Mouse (Mus musculus) spleen, adult 2 months (tissue): ENCODE measurements around the gene Dhrs11. TPM values are rescaled to one million over a fixed set of nuclear protein-coding genes. Genes with fewer than 3 reads are reported as not detected.

ENCODE experiments used
- DNase-seq, 2 experiments: peaks; one replicate each; pipeline versions ENCODE4 v3.0.0 to v3.0.0-alpha.2; 2012 to 2021; ENCODE audit warnings: low spot score in 2 of 2, low read depth in 1 of 2
- H3K27ac ChIP-seq: fragments of 200-500 bp; 2 replicates; pipeline ENCODE4 v1.5.1; 2012; ENCODE audit warnings: low read length, inconsistent platforms; ENCODE audit not compliant: insufficient read depth
- H3K27me3 ChIP-seq: fragments of 200-500 bp; 2 replicates; pipeline ENCODE4 v1.6.1; 2012; ENCODE audit warnings: mild to moderate bottlenecking, moderate library complexity, low read length, inconsistent platforms; ENCODE audit not compliant: control insufficient read depth, insufficient read depth
- H3K36me3 ChIP-seq: fragments of 200-500 bp; 2 replicates; pipeline ENCODE4 v1.6.1; 2012; ENCODE audit warnings: mild to moderate bottlenecking, low read length, inconsistent platforms; ENCODE audit not compliant: control insufficient read depth, insufficient read depth
- H3K4me1 ChIP-seq: fragments of 200-500 bp; 2 replicates; pipeline ENCODE4 v1.6.1; 2011; ENCODE audit warnings: inconsistent platforms; ENCODE audit not compliant: control insufficient read depth, insufficient read depth, insufficient read length
- H3K4me3 ChIP-seq: fragments of 200-500 bp; 2 replicates; pipeline ENCODE4 v1.5.1; 2011; ENCODE audit warnings: mild to moderate bottlenecking, inconsistent platforms; ENCODE audit not compliant: insufficient read depth, insufficient read length; ENCODE audit errors: extremely low read depth
- CTCF ChIP-seq: fragments of 200-500 bp; IDR thresholded peaks from 2 replicates; pipeline ENCODE4 v1.5.1; 2011; ENCODE audit warnings: mild to moderate bottlenecking, inconsistent platforms; ENCODE audit not compliant: insufficient read depth, insufficient read length, insufficient replicate concordance; ENCODE audit errors: extremely low read depth
- POLR2A ChIP-seq: fragments of 200-500 bp; IDR thresholded peaks from 2 replicates; pipeline ENCODE4 v1.6.1; 2011; ENCODE audit warnings: low read depth, low read length, inconsistent platforms
- WGBS: fragments of 180-500 bp; shearing (Covaris S2); methylation state at CpG from one replicate; pipeline ENCODE4 v1.1.7; 2018; 5-methylcytosine and 5-hydroxymethylcytosine counted together
- polyA plus RNA-seq: library from polyadenylated mRNA; depleted of rRNA; stranded (reverse); fragments of >200 nt; gene quantifications from 2 replicates; pipeline ENCODE4 v1.2.3, GENCODE M21; 2012; rRNA removed

Dhrs11 gene
- polyA plus RNA-seq, 1 experiment: 126 TPM

DNA sequence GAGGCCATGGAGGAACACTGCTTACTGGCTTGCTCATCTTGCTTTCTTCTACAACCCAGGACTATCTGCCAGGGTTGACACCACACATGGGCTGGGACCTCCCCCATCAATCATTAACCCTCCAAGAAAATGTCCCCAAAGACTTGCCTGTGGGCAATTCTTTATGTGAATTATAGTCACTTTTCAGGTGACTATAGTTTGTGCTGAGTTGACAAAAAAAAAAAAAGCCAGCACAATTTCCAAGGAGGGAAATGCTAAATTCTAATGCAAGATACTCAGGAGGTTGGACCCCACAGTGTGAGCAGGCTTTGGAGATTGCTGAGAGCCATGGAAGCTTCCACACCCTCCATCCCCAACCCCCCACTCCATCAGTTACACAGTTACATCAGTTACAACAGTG, 35.2 kb downstream of the Dhrs11 start:
- H3K27ac ChIP-seq: no peak overlapping the region
- no peak overlapping the region for H3K4me3 ChIP-seq
- no peaks in the 10 kb centered on the region for H3K36me3 ChIP-seq
- no peak for DNase-seq
- TF ChIP-seq POLR2A (no peak), CTCF (no peak)
- H3K27me3 ChIP-seq: no peaks in the 10 kb centered on the region
- no peaks in the 10 kb centered on the region for H3K4me1 ChIP-seq

DNA sequence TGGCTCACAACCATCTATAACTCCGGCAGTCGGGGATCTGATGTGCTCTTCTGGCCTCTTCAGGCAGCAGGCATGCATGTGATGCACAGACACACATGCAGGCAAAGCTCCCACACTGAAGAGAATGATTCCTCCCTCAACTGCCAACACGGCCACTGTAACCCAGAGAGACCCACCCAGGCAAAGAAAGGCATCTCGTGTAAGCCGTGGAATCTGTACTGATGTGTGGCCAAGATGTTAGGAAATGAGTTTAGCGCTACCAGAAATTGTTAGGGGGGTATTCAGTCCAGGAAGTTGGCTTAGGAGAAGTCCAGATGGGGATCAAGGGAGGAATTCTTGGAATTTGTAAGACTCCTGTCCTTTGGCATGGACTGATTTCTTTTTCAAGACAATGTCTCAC, 38.4 kb downstream of the Dhrs11 start:
- TF ChIP-seq POLR2A (no peak), CTCF (no peak)

DNA sequence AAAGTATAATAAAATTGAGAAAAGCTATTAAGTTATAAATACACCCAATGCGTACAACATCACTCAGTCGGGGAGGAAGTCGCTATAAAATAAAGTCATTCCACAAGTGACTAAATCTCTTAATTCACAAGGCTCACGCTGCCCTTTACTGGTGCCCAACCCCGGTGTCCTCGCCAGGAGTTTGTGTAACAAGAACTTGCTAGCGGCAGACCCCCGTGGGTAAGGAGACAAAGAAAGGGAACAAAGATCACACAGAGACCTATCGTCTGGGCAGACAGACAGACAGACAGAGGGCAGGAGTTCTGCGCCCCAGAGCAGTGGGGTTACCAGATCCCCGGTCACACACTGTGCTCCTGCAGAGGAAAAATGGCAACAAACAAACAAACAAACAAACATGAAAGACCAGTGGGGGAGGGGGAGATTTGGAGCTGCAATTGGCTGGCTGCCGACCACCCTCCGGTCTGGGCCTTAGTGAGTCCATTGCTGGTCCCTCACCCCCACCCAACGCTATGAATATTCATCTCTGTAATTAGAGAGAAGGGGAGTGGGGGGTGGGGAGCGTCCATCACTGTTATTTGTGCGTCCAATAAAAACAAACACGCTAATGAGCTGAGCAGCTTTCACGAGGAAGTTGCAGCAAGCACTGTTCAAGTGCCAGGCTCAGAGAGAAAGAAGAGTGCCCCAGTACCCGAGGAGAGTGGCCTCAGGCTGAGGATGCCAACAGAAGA, 48.5 kb downstream of the Dhrs11 start:
- TF ChIP-seq POLR2A: no peak
- TF ChIP-seq CTCF: no peak
- Histone ChIP-seq H3K4me1 (no peaks in the 10 kb centered on the region), H3K36me3 (no peaks in the 10 kb centered on the region), H3K27me3 (peaks cover 4% of the 10 kb centered on the region; the same call in 1 of the 2 replicates), H3K27ac (no peak overlapping the region), H3K4me3 (no peak overlapping the region)
- 8% methylated on average over 19 of the region's 19 CpGs for WGBS
- DNase-seq: no peak

More for the DNA sequence above, 38.4 kb downstream of the Dhrs11 start:
- Histone ChIP-seq H3K4me1 (no peaks in the 10 kb centered on the region), H3K4me3 (no peak overlapping the region), H3K36me3 (no peaks in the 10 kb centered on the region), H3K27me3 (no peaks in the 10 kb centered on the region), H3K27ac (no peak overlapping the region)
- no peak for DNase-seq
- WGBS: 67% methylated on average over 6 of the region's 6 CpGs

DNA sequence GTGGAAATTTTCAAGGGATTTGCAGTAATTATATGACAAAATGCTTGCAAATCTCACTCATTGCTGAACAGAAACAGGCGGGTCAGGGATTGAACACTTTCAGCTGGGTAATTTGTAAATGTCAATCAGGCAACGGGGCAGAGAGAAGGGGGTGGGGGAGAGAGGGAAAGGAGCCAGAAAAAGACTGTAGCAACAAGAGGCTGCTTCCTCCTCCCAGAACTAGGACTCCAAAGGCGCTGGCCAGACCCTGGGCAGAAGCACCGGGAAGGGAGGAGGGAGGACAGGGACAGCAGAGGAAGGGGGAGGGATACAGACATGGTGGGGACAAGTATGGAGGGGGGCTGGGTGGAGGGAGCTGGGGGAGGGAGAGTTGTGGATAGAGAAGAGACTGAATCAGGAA, 53.2 kb downstream of the Dhrs11 start:
- Histone ChIP-seq H3K4me3 (no peak overlapping the region), H3K27me3 (peaks cover 3% of the 10 kb centered on the region; the same call in 1 of the 2 replicates), H3K27ac (no peak overlapping the region), H3K4me1 (no peaks in the 10 kb centered on the region), H3K36me3 (no peaks in the 10 kb centered on the region)
- 13% methylated on average over 4 of the region's 4 CpGs for whole genome bisulfite sequencing
- no peak for DNase-seq
- TF ChIP-seq CTCF: no peak
- no peak for TF ChIP-seq POLR2A

GRCm38 (mm10) chr11:84774870-84775514, 53.8 kb downstream of the Dhrs11 start:
- peaks cover 2% of the 10 kb centered on the region; the same call in 1 of the 2 replicates for H3K27me3 ChIP-seq
- H3K27ac ChIP-seq: no peak overlapping the region
- no peak for TF ChIP-seq CTCF
- no peak for TF ChIP-seq POLR2A
- no peak for DNase-seq
- H3K4me1 ChIP-seq: no peaks in the 10 kb centered on the region
- WGBS: 66% methylated on average over 13 of the region's 13 CpGs
- no peaks in the 10 kb centered on the region for H3K36me3 ChIP-seq
- H3K4me3 ChIP-seq: no peak overlapping the region

Other genes with a start within 250 kb of the Dhrs11 start
- 18.9 and 19.4 TPM in 2 replicates for gene Mrm1, start 9.5 kb downstream of the Dhrs11 start, polyA plus RNA-seq
- 25.4 and 34.1 TPM in 2 replicates for gene Ggnbp2, start 41.8 kb upstream of the Dhrs11 start, polyA plus RNA-seq
- gene Myo19, start 51.2 kb upstream of the Dhrs11 start, polyA plus RNA-seq: 5.3 and 5.5 TPM in 2 replicates
- gene Pigw, start 51.3 kb upstream of the Dhrs11 start, polyA plus RNA-seq: 2.2 and 2.4 TPM in 2 replicates
- gene Znhit3, start 87.4 kb upstream of the Dhrs11 start, polyA plus RNA-seq: 5.4 and 5.6 TPM in 2 replicates
- gene Car4, start 128.8 kb upstream of the Dhrs11 start, polyA plus RNA-seq: 0.06 and 0.13 TPM in 2 replicates